Mouse (Mus musculus) ES-Bruce4 (cell line): ENCODE data around the gene Larp4b.

Source experiments
- CTCF ChIP-seq: IDR thresholded peaks from one replicate; pipeline ENCODE4 v1.8.1; 2011; ENCODE audit warnings: low read depth, low read length
- POLR2A ChIP-seq: IDR thresholded peaks from one replicate; pipeline ENCODE4 v1.8.1; 2011; ENCODE audit warnings: low read length; ENCODE audit not compliant: insufficient read depth

DNA sequence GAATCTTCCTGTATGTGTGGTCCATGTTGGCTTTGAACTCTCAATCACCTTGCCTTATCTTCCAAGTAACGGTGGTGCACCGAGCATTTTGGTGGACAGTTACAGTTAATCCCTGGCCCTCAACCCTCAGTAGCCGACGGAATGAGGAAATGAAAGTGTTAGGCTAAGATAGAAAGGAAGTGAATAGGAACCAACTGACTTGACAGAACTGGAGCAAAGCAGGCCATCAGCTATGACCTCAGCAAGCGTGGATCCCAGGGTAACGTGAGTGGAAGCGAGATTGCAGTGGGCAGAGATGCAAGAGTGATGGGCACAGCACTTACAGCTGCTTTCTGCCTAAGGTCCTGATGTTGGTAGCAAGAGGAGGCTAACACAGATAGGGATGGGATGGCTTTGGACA lies 31.5 kb downstream of the Larp4b start:
- TF ChIP-seq CTCF: no peak
- no peak for TF ChIP-seq POLR2A
